In genomic region chr11:8425226-8425570, GRCm38 (mm10) we compare ENCODE assay signal across 14 mouse cellular contexts.
DNase-seq lines count a peak whose midpoint lies in the region; ATAC-seq lines count a peak whose summit lies in the region.
"Had no signal": no experiment of that assay in that cellular context is flagged by ENCODE, and none has a peak within 500 bp of the region (broad histone marks: within the 10 kb centered on the region; RNA-seq: fewer than 3 reads in every experiment).

No protein-coding gene starts in this region.

- no peak overlapping the region for H3K4me2 ChIP-seq in kidney, embryonic 15.5 days
- H3K4me2 ChIP-seq in embryonic facial prominence, embryonic 13.5 days = no peak overlapping the region
- H3K4me2 ChIP-seq in limb, embryonic 12.5 days = no peak overlapping the region
- H3K4me2 ChIP-seq: liver, embryonic 12.5 days had no signal

- no peak overlapping the region for H3K9ac ChIP-seq in kidney, embryonic 15.5 days
- H3K9ac ChIP-seq in embryonic facial prominence, embryonic 13.5 days = no peak overlapping the region
- no peak overlapping the region for H3K9ac ChIP-seq in limb, embryonic 12.5 days (replicated peaks)
- H3K9ac ChIP-seq: liver, embryonic 12.5 days had no signal

- ATAC-seq in cerebellum, adult (ENCODE audit: insufficient number of reproducible peaks, low FRiP score, low TSS enrichment) = peak; percentile 76
- no peak for ATAC-seq in kidney, embryonic 15.5 days (replicated peaks; ENCODE audit: low FRiP score)
- ATAC-seq in embryonic facial prominence, embryonic 13.5 days (ENCODE audit: insufficient number of reproducible peaks, insufficient read depth, low FRiP score, low TSS enrichment, low read depth) = no peak
- no peak for ATAC-seq in limb, embryonic 12.5 days (ENCODE audit: insufficient number of reproducible peaks, insufficient read depth, low FRiP score, low TSS enrichment, low read depth)
- ATAC-seq: liver, embryonic 12.5 days had no signal

- H3K27me3 ChIP-seq in kidney, embryonic 15.5 days = no peaks in the 10 kb centered on the region
- H3K27me3 ChIP-seq in embryonic facial prominence, embryonic 13.5 days = no peaks in the 10 kb centered on the region
- H3K27me3 ChIP-seq in limb, embryonic 12.5 days = no peaks in the 10 kb centered on the region
- H3K27me3 ChIP-seq: liver, embryonic 12.5 days had no signal

- H3K4me1 ChIP-seq in kidney, embryonic 15.5 days = peaks cover 13% of the 10 kb centered on the region
- peaks cover 19% of the 10 kb centered on the region for H3K4me1 ChIP-seq in embryonic facial prominence, embryonic 13.5 days
- H3K4me1 ChIP-seq in limb, embryonic 12.5 days (replicated peaks) = peaks cover 11% of the 10 kb centered on the region
- H3K4me1 ChIP-seq: heart, embryonic 10.5 days; liver, embryonic 12.5 days had no signal

- 86% methylated on average over 5 of the region's 5 CpGs for whole genome bisulfite sequencing in kidney, embryonic 15.5 days
- 86% methylated on average over 5 of the region's 5 CpGs for WGBS in embryonic facial prominence, embryonic 13.5 days
- 84% methylated on average over 5 of the region's 5 CpGs for WGBS in limb, embryonic 12.5 days

- peaks cover 9% of the 10 kb centered on the region for H3K36me3 ChIP-seq in kidney, embryonic 15.5 days
- H3K36me3 ChIP-seq in embryonic facial prominence, embryonic 13.5 days = peaks cover 12% of the 10 kb centered on the region
- peaks cover 12% of the 10 kb centered on the region for H3K36me3 ChIP-seq in limb, embryonic 12.5 days
- H3K36me3 ChIP-seq: liver, embryonic 12.5 days had no signal

- H3K27ac ChIP-seq in kidney, embryonic 15.5 days = peak overlapping the region; percentile 65
- H3K27ac ChIP-seq in embryonic facial prominence, embryonic 13.5 days = peak overlapping the region; percentile 84
- H3K27ac ChIP-seq in limb, embryonic 12.5 days = peak overlapping the region; percentile 75
- H3K27ac ChIP-seq: liver, embryonic 12.5 days; macrophage had no signal

- DNase-seq in cerebellum, postnatal 4 days (ENCODE audit: low spot score in 2 of 2) = no peak
- no peak for DNase-seq in kidney, adult 8-10 months
- no peak for DNase-seq in ovary, postnatal 36 days (ENCODE audit: low spot score)
- DNase-seq in retina, embryonic 14.5 days (ENCODE audit: low spot score) = no peak
- DNase-seq: right cerebral cortex, adult 18-20 months; thymus, adult 18-20 months had no signal

- no peak overlapping the region for H3K4me3 ChIP-seq in kidney, embryonic 15.5 days (replicated peaks)
- no peak overlapping the region for H3K4me3 ChIP-seq in embryonic facial prominence, embryonic 13.5 days
- no peak overlapping the region for H3K4me3 ChIP-seq in limb, embryonic 12.5 days (replicated peaks)
- H3K4me3 ChIP-seq: erythroblast, embryonic 14.5 days; heart, embryonic 10.5 days; liver, embryonic 12.5 days had no signal

- no peaks in the 10 kb centered on the region for H3K9me3 ChIP-seq in kidney, embryonic 15.5 days (replicated peaks)
- no peaks in the 10 kb centered on the region for H3K9me3 ChIP-seq in embryonic facial prominence, embryonic 13.5 days
- no peaks in the 10 kb centered on the region for H3K9me3 ChIP-seq in limb, embryonic 12.5 days
- H3K9me3 ChIP-seq: heart, embryonic 10.5 days; liver, embryonic 12.5 days had no signal
